Mouse (Mus musculus) layer of hippocampus, postnatal 10 days (tissue): Measurements from ENCODE around the gene Msh3. TPM values are rescaled to one million over a fixed set of nuclear protein-coding genes. Genes with fewer than 3 reads are reported as not detected.
"Not testable (repeated sequence)": the region's sequence is repeated elsewhere in the genome, so short reads cannot be mapped to it uniquely, and the experiment has no call there.

Experiments used
- DNase-seq, 2 experiments: peaks; one replicate each; pipeline ENCODE4 v3.0.0; 2021; ENCODE audit warnings: low spot score in 2 of 2
- total RNA-seq, 2 experiments: library from RNA; stranded (reverse); gene quantifications; 2 replicates each; pipeline ENCODE4 v1.2.3; 2021

Gene Msh3
- total RNA-seq, 2 experiments from 2014 or later, result 29.4 to 30.9 TPM

GRCm38 (mm10) chr13:92261329-92261728, 93.5 kb downstream of the Msh3 start:
- DNase-seq, result no peak

GRCm38 (mm10) chr13:92255480-92255879, 99.3 kb downstream of the Msh3 start:
- no peak for DNase-seq

GRCm38 (mm10) chr13:92253850-92254249, 101.0 kb downstream of the Msh3 start:
- DNase-seq, result no peak

GRCm38 (mm10) chr13:92252331-92252730, 102.5 kb downstream of the Msh3 start:
- no peak for DNase-seq

GRCm38 (mm10) chr13:92247576-92247975, 107.2 kb downstream of the Msh3 start:
- no peak for DNase-seq

- no peak for DNase-seq
These were observed 107.8 kb downstream of the Msh3 start for GRCm38 (mm10) chr13:92246966-92247365.

- no peak for DNase-seq
These were observed 110.1 kb downstream of the Msh3 start for GRCm38 (mm10) chr13:92244731-92245130.

- DNase-seq, result no peak
These were observed 113.4 kb downstream of the Msh3 start for GRCm38 (mm10) chr13:92241426-92241825.

- DNase-seq, result no peak
These were observed 116.9 kb downstream of the Msh3 start for GRCm38 (mm10) chr13:92237887-92238286.

GRCm38 (mm10) chr13:92237016-92237415, 117.8 kb downstream of the Msh3 start:
- DNase-seq, result no peak

GRCm38 (mm10) chr13:92232076-92232938, 122.5 kb downstream of the Msh3 start:
- no peak for DNase-seq

GRCm38 (mm10) chr13:92228037-92228436, 126.8 kb downstream of the Msh3 start:
- DNase-seq, result no peak

GRCm38 (mm10) chr13:92223567-92223966, 131.2 kb downstream of the Msh3 start:
- no peak for DNase-seq

GRCm38 (mm10) chr13:92222763-92223162, 132.0 kb downstream of the Msh3 start:
- no peak for DNase-seq

GRCm38 (mm10) chr13:92219774-92220173, 135.0 kb downstream of the Msh3 start:
- no peak for DNase-seq

- no peak for DNase-seq
These were observed 137.6 kb downstream of the Msh3 start for GRCm38 (mm10) chr13:92217216-92217615.

- no peak for DNase-seq
These were observed 157.9 kb downstream of the Msh3 start for GRCm38 (mm10) chr13:92196860-92197259.

GRCm38 (mm10) chr13:92193806-92194205, 161.0 kb downstream of the Msh3 start:
- DNase-seq, result not testable (repeated sequence)

- not testable (repeated sequence) for DNase-seq
These were observed 182.1 kb downstream of the Msh3 start for GRCm38 (mm10) chr13:92172686-92173085.
